Mouse (Mus musculus): ENCODE results near the gene Spats1. TPM values are rescaled to one million over a fixed set of nuclear protein-coding genes. Genes with fewer than 3 reads are reported as not detected.

Spats1 gene
- polyA plus RNA-seq (2014; fragmentation: Nextera tagmentation; extraction: Ambion mirVana): 2.1 and 3.1 TPM in 2 replicates

DNA sequence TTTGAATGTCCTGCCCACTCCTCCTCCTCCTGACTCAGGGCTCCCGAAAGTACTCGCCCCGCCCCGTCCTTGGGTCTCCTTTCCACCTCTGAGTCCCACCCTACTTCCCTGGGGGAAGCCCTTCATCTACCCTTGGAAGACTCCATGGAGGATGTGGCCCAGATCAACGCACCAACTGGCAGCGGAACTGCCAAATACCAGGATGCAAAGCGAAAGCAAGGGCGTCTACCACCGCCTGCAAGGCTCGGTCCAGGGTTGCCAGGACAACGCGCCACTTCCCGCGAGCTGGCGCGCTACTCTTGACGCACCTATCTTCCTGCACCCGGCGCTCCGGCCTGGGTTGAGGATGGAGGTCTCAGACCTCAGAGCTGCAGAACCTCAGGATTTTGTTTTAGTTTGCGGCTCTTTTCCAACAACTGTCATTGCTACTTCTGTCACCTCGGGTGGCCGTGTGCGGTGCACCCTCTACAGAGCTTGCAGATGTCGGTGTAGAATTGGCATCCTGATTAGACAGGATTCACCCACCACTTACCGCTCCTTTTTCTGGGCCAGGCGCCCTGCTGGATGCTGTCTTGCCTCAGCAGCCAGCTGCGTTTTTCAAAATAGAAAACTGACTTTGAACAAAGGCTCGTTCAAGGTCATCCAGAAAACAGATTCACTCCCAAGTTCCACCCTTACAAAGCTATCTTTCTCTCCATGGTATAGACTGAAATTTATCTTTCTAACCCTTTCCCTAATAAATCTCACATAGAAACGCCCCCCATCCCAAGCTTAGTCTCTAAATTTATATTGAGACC is at the start of gene Spats1:
TSS of gene Spats1 (minus strand) at position 747 of the 797 bp plus-strand sequence.
- DNase-seq (peak; percentile 87), ATAC-seq (ENCODE audit: low FRiP score, low TSS enrichment) (peak; percentile 78)
- Histone ChIP-seq H3K4me2 (ENCODE audit: low read length) (peak within 1 kb of the TSS; percentile 69), H3K9me3 (ENCODE audit: control insufficient read depth, low read length) (no peaks in the 10 kb centered on the region), H3K36me3 (ENCODE audit: control insufficient read depth, insufficient read depth, low read length) (no peaks in the 10 kb centered on the region), H3K4me3 (replicated peaks; ENCODE audit: low read depth, low read length) (peak within 1 kb of the TSS; percentile 33), H3K9ac (replicated peaks; ENCODE audit: low read length) (peak within 1 kb of the TSS; percentile 46), H3K27me3 (ENCODE audit: control insufficient read depth, insufficient read depth, low read length) (no peaks in the 10 kb centered on the region; the same call in 1 of the 2 replicates), H3K27ac (replicated peaks; ENCODE audit: low read depth, low read length) (peak within 1 kb of the TSS; percentile 66), H3K4me1 (ENCODE audit: control insufficient read depth, insufficient read depth, low read length) (peaks cover 10% of the 10 kb centered on the region; the same call in 1 of the 2 replicates)
- WGBS: 5% methylated on average over 30 of the region's 30 CpGs

DNA sequence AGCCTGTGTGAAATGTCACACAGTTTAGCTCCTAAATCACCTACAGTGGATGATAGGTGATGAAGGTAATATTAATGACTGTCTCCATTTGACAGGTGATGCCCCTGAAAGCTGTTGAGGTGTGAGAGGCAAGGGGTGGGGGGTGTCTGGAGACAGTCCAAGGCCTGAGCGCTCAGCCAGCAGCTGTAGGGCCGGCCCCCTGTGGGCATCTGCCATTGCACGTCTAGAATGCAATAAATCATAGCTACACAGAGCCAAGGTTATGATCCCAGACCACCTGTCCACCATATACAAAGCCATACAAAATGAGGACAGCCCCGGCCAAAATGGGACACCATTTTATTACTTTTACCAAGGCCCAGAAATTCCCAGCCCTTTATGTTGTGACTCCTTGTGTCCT is 49.7 kb upstream of the Spats1 start:
- Histone ChIP-seq H3K9ac (replicated peaks; ENCODE audit: low read length) (no peak overlapping the region), H3K27ac (replicated peaks; ENCODE audit: low read depth, low read length) (no peak overlapping the region), H3K4me1 (ENCODE audit: control insufficient read depth, insufficient read depth, low read length) (peaks cover 12% of the 10 kb centered on the region; the same call in 1 of the 2 replicates), H3K27me3 (ENCODE audit: control insufficient read depth, insufficient read depth, low read length) (peaks cover 5% of the 10 kb centered on the region; the same call in 1 of the 2 replicates), H3K9me3 (ENCODE audit: control insufficient read depth, low read length) (no peaks in the 10 kb centered on the region), H3K4me2 (ENCODE audit: low read length) (no peak overlapping the region), H3K4me3 (replicated peaks; ENCODE audit: low read depth, low read length) (no peak overlapping the region), H3K36me3 (ENCODE audit: control insufficient read depth, insufficient read depth, low read length) (peaks cover 6% of the 10 kb centered on the region; the same call in 1 of the 2 replicates)
- ATAC-seq (ENCODE audit: low FRiP score, low TSS enrichment) (no peak), DNase-seq (no peak)
- WGBS: 81% methylated on average over 4 of the region's 4 CpGs

DNA sequence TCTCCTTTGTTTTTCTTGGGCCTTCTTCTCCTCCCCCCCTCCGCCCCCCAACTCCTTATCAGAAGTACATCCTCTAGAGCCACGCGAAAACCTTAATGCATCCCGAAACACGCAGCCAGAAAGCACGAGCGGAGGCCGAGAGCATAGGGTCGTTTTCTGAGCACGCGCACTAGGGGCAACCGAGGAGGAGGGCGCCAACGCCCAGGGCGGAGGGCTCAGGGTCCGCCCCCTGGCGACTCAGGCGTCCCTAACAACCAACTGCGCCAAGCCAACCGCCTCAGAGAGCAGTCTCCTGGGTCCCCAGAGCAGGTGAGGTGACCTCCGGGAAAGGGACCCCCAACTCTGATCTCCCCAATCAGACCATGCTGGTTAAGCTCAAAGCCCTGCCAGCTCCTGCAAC is 48.0 kb upstream of the Spats1 start, which contains the start of gene Tcte1:
TSS of gene Tcte1 (plus strand) at position 172 of the 400 bp plus-strand sequence.
- Histone ChIP-seq H3K4me1 (ENCODE audit: control insufficient read depth, insufficient read depth, low read length) (peaks cover 12% of the 10 kb centered on the region; the same call in 1 of the 2 replicates), H3K4me2 (ENCODE audit: low read length) (peak within 1 kb of the TSS; percentile 82), H3K27me3 (ENCODE audit: control insufficient read depth, insufficient read depth, low read length) (peaks cover 5% of the 10 kb centered on the region; the same call in 1 of the 2 replicates), H3K27ac (replicated peaks; ENCODE audit: low read depth, low read length) (no peak within 1 kb of the TSS), H3K9ac (replicated peaks; ENCODE audit: low read length) (peak within 1 kb of the TSS; percentile 55), H3K36me3 (ENCODE audit: control insufficient read depth, insufficient read depth, low read length) (peaks cover 17% of the 10 kb centered on the region), H3K4me3 (replicated peaks; ENCODE audit: low read depth, low read length) (peak within 1 kb of the TSS; percentile 36), H3K9me3 (ENCODE audit: control insufficient read depth, low read length) (no peaks in the 10 kb centered on the region)
- ATAC-seq (ENCODE audit: low FRiP score, low TSS enrichment) (peak; percentile 75), DNase-seq (peak; percentile 87)
- under 1% methylated on average over 21 of the region's 21 CpGs for WGBS

DNA sequence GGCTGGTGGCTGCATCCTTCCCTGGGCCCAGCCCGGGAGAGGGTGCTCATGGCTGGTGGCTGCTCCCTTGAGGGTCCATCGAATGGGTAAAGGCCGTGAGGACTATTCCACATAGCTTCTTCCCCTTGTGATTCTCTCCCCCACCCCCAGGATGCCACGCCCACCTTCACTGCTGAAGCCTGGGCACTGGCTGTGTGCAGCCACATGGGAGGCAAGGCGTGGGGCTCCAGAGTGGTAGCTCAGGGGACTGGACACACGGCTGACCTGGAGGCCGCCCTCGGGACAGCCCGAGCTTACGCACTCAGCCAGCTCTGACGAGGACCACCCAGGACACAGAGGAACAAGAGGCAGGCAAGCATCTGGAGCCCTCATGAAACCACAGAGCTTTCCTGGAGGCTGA is 44.9 kb upstream of the Spats1 start:
- Histone ChIP-seq H3K27ac (replicated peaks; ENCODE audit: low read depth, low read length) (no peak overlapping the region), H3K9ac (replicated peaks; ENCODE audit: low read length) (no peak overlapping the region), H3K4me3 (replicated peaks; ENCODE audit: low read depth, low read length) (no peak overlapping the region), H3K4me2 (ENCODE audit: low read length) (no peak overlapping the region), H3K4me1 (ENCODE audit: control insufficient read depth, insufficient read depth, low read length) (peaks cover 12% of the 10 kb centered on the region; the same call in 1 of the 2 replicates), H3K27me3 (ENCODE audit: control insufficient read depth, insufficient read depth, low read length) (peaks cover 5% of the 10 kb centered on the region; the same call in 1 of the 2 replicates), H3K36me3 (ENCODE audit: control insufficient read depth, insufficient read depth, low read length) (peaks cover 17% of the 10 kb centered on the region), H3K9me3 (ENCODE audit: control insufficient read depth, low read length) (no peaks in the 10 kb centered on the region)
- ATAC-seq (ENCODE audit: low FRiP score, low TSS enrichment): no peak
- WGBS: 82% methylated on average over 11 of the region's 11 CpGs
- no peak for DNase-seq

DNA sequence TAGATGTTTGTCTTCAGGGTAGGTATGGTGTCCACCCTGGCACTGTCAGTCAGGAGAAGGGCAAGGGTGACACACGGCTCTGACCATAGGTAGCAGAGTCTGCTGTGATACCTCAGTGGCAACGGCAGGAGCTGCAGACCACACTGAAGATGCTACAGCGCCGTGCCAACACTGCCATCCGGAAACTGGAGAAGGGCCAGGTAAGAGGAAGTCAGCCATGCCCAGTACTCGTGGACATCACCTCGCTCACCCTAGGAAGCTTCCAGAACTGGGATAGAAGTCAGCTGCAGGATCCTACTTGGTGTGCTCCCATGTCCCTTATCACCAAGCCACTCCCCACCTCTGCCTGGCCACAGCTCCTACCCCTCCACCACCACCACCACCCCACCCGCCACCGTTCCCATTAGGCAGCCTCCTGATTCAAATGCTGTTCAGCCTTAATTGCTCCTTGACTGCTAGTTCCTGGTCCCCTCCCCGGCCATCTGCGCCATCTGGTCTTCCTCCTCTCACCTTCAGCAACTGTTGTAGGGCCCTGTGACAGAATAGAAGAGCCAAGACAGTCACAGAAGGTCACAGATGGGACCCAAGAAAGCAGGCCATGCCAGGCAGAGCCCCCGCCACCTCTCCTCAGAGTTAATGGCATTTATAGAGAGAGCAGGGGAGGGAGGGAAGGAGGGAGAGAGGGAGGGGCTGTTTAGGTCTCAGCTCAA is 43.7 kb upstream of the Spats1 start:
- 87% methylated on average over 12 of the region's 12 CpGs for WGBS
- Histone ChIP-seq H3K9me3 (ENCODE audit: control insufficient read depth, low read length) (no peaks in the 10 kb centered on the region), H3K9ac (replicated peaks; ENCODE audit: low read length) (no peak overlapping the region), H3K4me2 (ENCODE audit: low read length) (no peak overlapping the region), H3K4me3 (replicated peaks; ENCODE audit: low read depth, low read length) (no peak overlapping the region), H3K27ac (replicated peaks; ENCODE audit: low read depth, low read length) (no peak overlapping the region), H3K27me3 (ENCODE audit: control insufficient read depth, insufficient read depth, low read length) (0 out of 2 replicates have a peak, but pooled peaks cover under 1% of the 10 kb centered on the region), H3K4me1 (ENCODE audit: control insufficient read depth, insufficient read depth, low read length) (peaks cover 12% of the 10 kb centered on the region; the same call in 1 of the 2 replicates), H3K36me3 (ENCODE audit: control insufficient read depth, insufficient read depth, low read length) (peaks cover 17% of the 10 kb centered on the region)
- DNase-seq (no peak), ATAC-seq (ENCODE audit: low FRiP score, low TSS enrichment) (no peak)

DNA sequence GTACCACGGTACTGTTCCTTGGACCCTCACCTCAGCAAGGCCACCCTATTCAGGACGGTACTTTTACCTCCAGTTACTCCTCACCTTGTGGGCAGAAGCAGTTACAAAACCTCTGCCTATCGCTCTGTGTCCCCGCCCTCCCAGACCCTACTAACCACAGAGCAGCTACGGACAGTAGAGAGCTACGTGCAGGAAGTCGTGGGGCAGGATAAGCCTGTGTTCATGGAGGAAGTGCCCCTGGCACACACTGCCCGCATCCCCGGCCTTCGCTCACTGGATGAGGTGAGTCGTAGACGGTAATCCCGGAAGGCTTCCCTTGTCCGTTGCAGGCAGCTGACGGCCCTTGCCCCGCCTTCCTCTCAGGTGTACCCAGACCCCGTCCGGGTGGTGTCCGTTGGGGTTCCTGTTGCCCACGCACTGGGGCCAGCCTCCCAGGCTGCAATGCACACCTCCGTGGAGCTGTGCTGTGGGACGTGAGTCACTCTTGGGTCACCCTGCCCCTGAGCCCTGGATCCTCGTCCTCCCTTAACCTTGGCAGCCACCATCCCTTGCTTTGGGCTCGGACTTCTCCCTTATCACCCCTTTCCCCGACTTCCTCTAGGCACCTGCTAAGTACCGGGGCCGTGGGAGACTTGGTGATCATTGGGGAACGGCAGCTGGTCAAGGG is 42.5 kb upstream of the Spats1 start:
- H3K9me3 ChIP-seq (ENCODE audit: control insufficient read depth, low read length): no peaks in the 10 kb centered on the region
- 93% methylated on average over 28 of the region's 28 CpGs for WGBS
- H3K27me3 ChIP-seq (ENCODE audit: control insufficient read depth, insufficient read depth, low read length): no peaks in the 10 kb centered on the region
- H3K4me1 ChIP-seq (ENCODE audit: control insufficient read depth, insufficient read depth, low read length): 0 out of 2 replicates have a peak, but pooled peaks cover 3% of the 10 kb centered on the region
- peaks cover 17% of the 10 kb centered on the region for H3K36me3 ChIP-seq (ENCODE audit: control insufficient read depth, insufficient read depth, low read length)
- no peak overlapping the region for H3K27ac ChIP-seq (replicated peaks; ENCODE audit: low read depth, low read length)
- H3K4me2 ChIP-seq (ENCODE audit: low read length): no peak overlapping the region
- H3K4me3 ChIP-seq (replicated peaks; ENCODE audit: low read depth, low read length): no peak overlapping the region
- no peak for DNase-seq
- ATAC-seq (ENCODE audit: low FRiP score, low TSS enrichment): no peak
- no peak overlapping the region for H3K9ac ChIP-seq (replicated peaks; ENCODE audit: low read length)

DNA sequence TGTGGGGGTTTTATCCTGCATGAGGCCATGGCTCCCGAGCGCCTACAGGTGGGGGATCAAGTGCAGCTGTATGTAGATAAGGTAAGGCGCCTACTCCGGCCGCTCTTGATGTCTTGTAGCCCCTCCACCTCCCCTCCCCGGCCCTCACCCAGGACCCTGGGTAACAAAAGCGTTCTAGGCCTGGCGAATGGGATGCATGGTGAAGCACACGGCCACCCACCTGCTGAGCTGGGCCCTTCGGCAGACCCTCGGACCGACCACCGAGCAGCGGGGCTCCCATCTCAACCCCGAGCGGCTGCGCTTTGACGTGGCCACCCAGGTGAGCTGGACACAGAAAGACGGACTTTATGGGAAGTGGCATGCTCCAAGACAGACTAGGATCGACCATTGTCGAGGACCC is 41.9 kb upstream of the Spats1 start:
- Histone ChIP-seq H3K9me3 (ENCODE audit: control insufficient read depth, low read length) (no peaks in the 10 kb centered on the region), H3K27me3 (ENCODE audit: control insufficient read depth, insufficient read depth, low read length) (no peaks in the 10 kb centered on the region), H3K4me2 (ENCODE audit: low read length) (no peak overlapping the region), H3K27ac (replicated peaks; ENCODE audit: low read depth, low read length) (no peak overlapping the region), H3K4me1 (ENCODE audit: control insufficient read depth, insufficient read depth, low read length) (no peaks in the 10 kb centered on the region), H3K9ac (replicated peaks; ENCODE audit: low read length) (no peak overlapping the region), H3K4me3 (replicated peaks; ENCODE audit: low read depth, low read length) (no peak overlapping the region), H3K36me3 (ENCODE audit: control insufficient read depth, insufficient read depth, low read length) (peaks cover 17% of the 10 kb centered on the region)
- 88% methylated on average over 21 of the region's 21 CpGs for WGBS
- ATAC-seq (ENCODE audit: low FRiP score, low TSS enrichment) (peak; percentile 12; the same call in 1 of the 2 replicates), DNase-seq (no peak)

DNA sequence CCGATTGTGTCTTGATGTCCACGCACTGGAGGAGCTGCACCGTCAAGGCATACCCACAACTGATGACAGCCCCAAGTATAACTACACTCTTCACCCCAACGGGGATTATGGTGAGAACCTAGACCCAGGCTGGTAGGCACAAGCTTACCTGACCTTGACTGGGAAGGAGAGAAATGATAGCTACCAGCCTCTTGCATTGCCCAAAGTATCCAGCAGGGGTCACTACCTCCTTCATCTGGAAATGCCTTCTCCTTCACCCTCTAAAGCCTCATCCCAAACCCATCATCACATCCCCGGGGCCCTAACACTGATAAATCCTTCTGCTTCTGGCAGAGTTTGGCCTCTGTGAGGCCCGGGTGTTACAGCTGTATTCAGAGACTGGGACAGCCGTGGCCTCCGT is 41.3 kb upstream of the Spats1 start:
- Histone ChIP-seq H3K9me3 (ENCODE audit: control insufficient read depth, low read length) (no peaks in the 10 kb centered on the region), H3K4me2 (ENCODE audit: low read length) (no peak overlapping the region), H3K27ac (replicated peaks; ENCODE audit: low read depth, low read length) (no peak overlapping the region), H3K4me1 (ENCODE audit: control insufficient read depth, insufficient read depth, low read length) (no peaks in the 10 kb centered on the region), H3K9ac (replicated peaks; ENCODE audit: low read length) (no peak overlapping the region), H3K36me3 (ENCODE audit: control insufficient read depth, insufficient read depth, low read length) (peaks cover 17% of the 10 kb centered on the region), H3K27me3 (ENCODE audit: control insufficient read depth, insufficient read depth, low read length) (no peaks in the 10 kb centered on the region), H3K4me3 (replicated peaks; ENCODE audit: low read depth, low read length) (no peak overlapping the region)
- WGBS: 49% methylated on average over 8 of the region's 8 CpGs
- DNase-seq (peak; percentile 90), ATAC-seq (ENCODE audit: low FRiP score, low TSS enrichment) (peak; percentile 51)
